Mouse (Mus musculus): ENCODE results near the gene Fbxw8.

Fbxw8 gene

GRCm38 (mm10) chr5:118154839-118155564 is at the start of gene Fbxw8:
TSS of gene Fbxw8 (minus strand) at chr5:118155464.
- no peaks in the 10 kb centered on the region for H3K9me3 ChIP-seq (ENCODE audit: low read length)
- no peaks in the 10 kb centered on the region for H3K27me3 ChIP-seq (ENCODE audit: insufficient read depth, low read length)
- peak within 1 kb of the TSS; percentile 92 for H3K4me3 ChIP-seq (replicated peaks; ENCODE audit: low read length)
- H3K4me1 ChIP-seq (replicated peaks; ENCODE audit: low read depth, low read length) = peaks cover 9% of the 10 kb centered on the region
- TF ChIP-seq CTCF (conservative IDR thresholded peaks at IDR 0.05; ENCODE audit: low read length) (no peak), POU5F1 (IDR thresholded peaks at IDR 0.05; ENCODE audit: borderline replicate concordance, low read length) (0 out of 2 replicates have a peak, but pooled peaks have one; percentile 10)
- H3K36me3 ChIP-seq (ENCODE audit: insufficient read depth, low read length) = peaks cover 25% of the 10 kb centered on the region

GRCm38 (mm10) chr5:118204675-118205440 is 49.6 kb upstream of the Fbxw8 start:
- TF ChIP-seq CTCF (conservative IDR thresholded peaks at IDR 0.05; ENCODE audit: low read length) (no peak), POU5F1 (IDR thresholded peaks at IDR 0.05; ENCODE audit: borderline replicate concordance, low read length) (no peak), NANOG (IDR thresholded peaks at IDR 0.05; ENCODE audit: borderline replicate concordance, low read length) (no peak)
- H3K36me3 ChIP-seq (ENCODE audit: insufficient read depth, low read length) = peaks cover 6% of the 10 kb centered on the region; the same call in 1 of the 2 replicates
- peaks cover 24% of the 10 kb centered on the region for H3K4me1 ChIP-seq (replicated peaks; ENCODE audit: low read depth, low read length)
- no peaks in the 10 kb centered on the region for H3K27me3 ChIP-seq (ENCODE audit: insufficient read depth, low read length)
- H3K4me3 ChIP-seq (replicated peaks; ENCODE audit: low read length) = no peak overlapping the region
- no peaks in the 10 kb centered on the region for H3K9me3 ChIP-seq (ENCODE audit: low read length)

- peaks cover 6% of the 10 kb centered on the region; the same call in 1 of the 2 replicates for H3K36me3 ChIP-seq (ENCODE audit: insufficient read depth, low read length)
- peaks cover 23% of the 10 kb centered on the region for H3K4me1 ChIP-seq (replicated peaks; ENCODE audit: low read depth, low read length)
- no peaks in the 10 kb centered on the region for H3K27me3 ChIP-seq (ENCODE audit: insufficient read depth, low read length)
- TF ChIP-seq CTCF (conservative IDR thresholded peaks at IDR 0.05; ENCODE audit: low read length) (no peak), NANOG (IDR thresholded peaks at IDR 0.05; ENCODE audit: borderline replicate concordance, low read length) (no peak), POU5F1 (IDR thresholded peaks at IDR 0.05; ENCODE audit: borderline replicate concordance, low read length) (no peak)
- H3K9me3 ChIP-seq (ENCODE audit: low read length) = no peaks in the 10 kb centered on the region
- no peak overlapping the region for H3K4me3 ChIP-seq (replicated peaks; ENCODE audit: low read length)
These were observed 44.4 kb upstream of the Fbxw8 start for GRCm38 (mm10) chr5:118199670-118200069.

- Histone ChIP-seq H3K36me3 (ENCODE audit: insufficient read depth, low read length) (peaks cover 6% of the 10 kb centered on the region; the same call in 1 of the 2 replicates), H3K4me1 (replicated peaks; ENCODE audit: low read depth, low read length) (peaks cover 33% of the 10 kb centered on the region), H3K9me3 (ENCODE audit: low read length) (no peaks in the 10 kb centered on the region), H3K4me3 (replicated peaks; ENCODE audit: low read length) (no peak overlapping the region), H3K27me3 (ENCODE audit: insufficient read depth, low read length) (no peaks in the 10 kb centered on the region)
- TF ChIP-seq POU5F1 (IDR thresholded peaks at IDR 0.05; ENCODE audit: borderline replicate concordance, low read length) = no peak
- TF ChIP-seq NANOG (IDR thresholded peaks at IDR 0.05; ENCODE audit: borderline replicate concordance, low read length) = no peak
- no peak for TF ChIP-seq CTCF (conservative IDR thresholded peaks at IDR 0.05; ENCODE audit: low read length)
These were observed 42.2 kb upstream of the Fbxw8 start for GRCm38 (mm10) chr5:118197421-118197820.

- Histone ChIP-seq H3K4me3 (replicated peaks; ENCODE audit: low read length) (no peak overlapping the region), H3K36me3 (ENCODE audit: insufficient read depth, low read length) (no peaks in the 10 kb centered on the region), H3K9me3 (ENCODE audit: low read length) (no peaks in the 10 kb centered on the region), H3K4me1 (replicated peaks; ENCODE audit: low read depth, low read length) (peaks cover 64% of the 10 kb centered on the region), H3K27me3 (ENCODE audit: insufficient read depth, low read length) (peaks cover 4% of the 10 kb centered on the region; the same call in 1 of the 2 replicates)
- TF ChIP-seq CTCF (conservative IDR thresholded peaks at IDR 0.05; ENCODE audit: low read length) (no peak), NANOG (IDR thresholded peaks at IDR 0.05; ENCODE audit: borderline replicate concordance, low read length) (no peak), POU5F1 (IDR thresholded peaks at IDR 0.05; ENCODE audit: borderline replicate concordance, low read length) (no peak)
These were observed 37.0 kb upstream of the Fbxw8 start for GRCm38 (mm10) chr5:118192221-118192620.

- TF ChIP-seq POU5F1 (IDR thresholded peaks at IDR 0.05; ENCODE audit: borderline replicate concordance, low read length) (no peak), CTCF (conservative IDR thresholded peaks at IDR 0.05; ENCODE audit: low read length) (no peak), NANOG (IDR thresholded peaks at IDR 0.05; ENCODE audit: borderline replicate concordance, low read length) (no peak)
- peaks cover 4% of the 10 kb centered on the region; the same call in 1 of the 2 replicates for H3K27me3 ChIP-seq (ENCODE audit: insufficient read depth, low read length)
- no peaks in the 10 kb centered on the region for H3K9me3 ChIP-seq (ENCODE audit: low read length)
- no peak overlapping the region for H3K4me3 ChIP-seq (replicated peaks; ENCODE audit: low read length)
- peaks cover 61% of the 10 kb centered on the region for H3K4me1 ChIP-seq (replicated peaks; ENCODE audit: low read depth, low read length)
- H3K36me3 ChIP-seq (ENCODE audit: insufficient read depth, low read length) = no peaks in the 10 kb centered on the region
These were observed 35.2 kb upstream of the Fbxw8 start for GRCm38 (mm10) chr5:118190491-118190890.

GRCm38 (mm10) chr5:118188356-118188755 is 33.1 kb upstream of the Fbxw8 start:
- Histone ChIP-seq H3K4me3 (replicated peaks; ENCODE audit: low read length) (no peak overlapping the region), H3K27me3 (ENCODE audit: insufficient read depth, low read length) (peaks cover 4% of the 10 kb centered on the region; the same call in 1 of the 2 replicates), H3K9me3 (ENCODE audit: low read length) (no peaks in the 10 kb centered on the region), H3K4me1 (replicated peaks; ENCODE audit: low read depth, low read length) (peaks cover 53% of the 10 kb centered on the region), H3K36me3 (ENCODE audit: insufficient read depth, low read length) (no peaks in the 10 kb centered on the region)
- no peak for TF ChIP-seq NANOG (IDR thresholded peaks at IDR 0.05; ENCODE audit: borderline replicate concordance, low read length)
- TF ChIP-seq POU5F1 (IDR thresholded peaks at IDR 0.05; ENCODE audit: borderline replicate concordance, low read length) = no peak
- TF ChIP-seq CTCF (conservative IDR thresholded peaks at IDR 0.05; ENCODE audit: low read length) = no peak

- Histone ChIP-seq H3K9me3 (ENCODE audit: low read length) (no peaks in the 10 kb centered on the region), H3K4me1 (replicated peaks; ENCODE audit: low read depth, low read length) (peaks cover 41% of the 10 kb centered on the region), H3K27me3 (ENCODE audit: insufficient read depth, low read length) (peaks cover 4% of the 10 kb centered on the region; the same call in 1 of the 2 replicates), H3K4me3 (replicated peaks; ENCODE audit: low read length) (no peak overlapping the region), H3K36me3 (ENCODE audit: insufficient read depth, low read length) (no peaks in the 10 kb centered on the region)
- TF ChIP-seq POU5F1 (IDR thresholded peaks at IDR 0.05; ENCODE audit: borderline replicate concordance, low read length) = no peak
- no peak for TF ChIP-seq NANOG (IDR thresholded peaks at IDR 0.05; ENCODE audit: borderline replicate concordance, low read length)
- no peak for TF ChIP-seq CTCF (conservative IDR thresholded peaks at IDR 0.05; ENCODE audit: low read length)
These were observed 31.8 kb upstream of the Fbxw8 start for GRCm38 (mm10) chr5:118186903-118187633.

All from E14TG2a.4 (cell line).